ENCODE assay signal across 8 mouse cellular contexts in genomic region chr7:66108961-66109854, GRCm38 (mm10). TPM values are rescaled to one million over a fixed set of nuclear protein-coding genes. Genes with fewer than 3 reads are reported as not detected.
DNase-seq lines count a peak whose midpoint lies in the region; ATAC-seq lines count a peak whose summit lies in the region.

Gene Chsy1, plus strand, starts transcription at chr7:66109515.

- peak; percentile 85 for ATAC-seq in heart, embryonic 15.5 days (replicated peaks; ENCODE audit: insufficient number of reproducible peaks, insufficient read depth, low FRiP score, low read depth)
- peak; percentile 62 for ATAC-seq in liver, embryonic 13.5 days (ENCODE audit: low read depth)
- peak; percentile 87 for ATAC-seq in stomach, embryonic 15.5 days (ENCODE audit: insufficient read depth, low FRiP score, low read depth)

- H3K4me1 ChIP-seq in forebrain, embryonic 10.5 days: peaks cover 41% of the 10 kb centered on the region
- peaks cover 38% of the 10 kb centered on the region for H3K4me1 ChIP-seq in heart, embryonic 15.5 days (replicated peaks)
- peaks cover 46% of the 10 kb centered on the region for H3K4me1 ChIP-seq in liver, embryonic 13.5 days (replicated peaks)
- peaks cover 15% of the 10 kb centered on the region for H3K4me1 ChIP-seq in stomach, embryonic 15.5 days

- peak within 1 kb of the TSS; percentile 97 for H3K4me2 ChIP-seq in heart, embryonic 15.5 days
- H3K4me2 ChIP-seq in liver, embryonic 13.5 days: peak within 1 kb of the TSS; percentile 97
- H3K4me2 ChIP-seq in stomach, embryonic 15.5 days: peak within 1 kb of the TSS; percentile 92

- H3K9me3 ChIP-seq in forebrain, embryonic 10.5 days: no peaks in the 10 kb centered on the region
- H3K9me3 ChIP-seq in heart, embryonic 15.5 days (replicated peaks): no peaks in the 10 kb centered on the region
- no peaks in the 10 kb centered on the region for H3K9me3 ChIP-seq in liver, embryonic 13.5 days (replicated peaks)
- H3K9me3 ChIP-seq in stomach, embryonic 15.5 days: no peaks in the 10 kb centered on the region

- WGBS in forebrain, embryonic 10.5 days: 2% methylated on average over 122 of the region's 123 CpGs
- under 1% methylated on average over 78 of the region's 123 CpGs for WGBS in heart, embryonic 15.5 days
- under 1% methylated on average over 86 of the region's 123 CpGs for WGBS in liver, embryonic 13.5 days (ENCODE audit: insufficient replicate concordance)
- WGBS in stomach, embryonic 15.5 days: under 1% methylated on average over 103 of the region's 123 CpGs

- peak within 1 kb of the TSS; percentile 97 for H3K27ac ChIP-seq in forebrain, embryonic 10.5 days
- peak within 1 kb of the TSS; percentile 91 for H3K27ac ChIP-seq in heart, embryonic 15.5 days
- peak within 1 kb of the TSS; percentile 84 for H3K27ac ChIP-seq in liver, embryonic 13.5 days
- H3K27ac ChIP-seq in stomach, embryonic 15.5 days: peak within 1 kb of the TSS; percentile 91

- DNase-seq in CD8-positive naive resting alpha-beta T cell, adult 2 months (ENCODE audit: low read depth in 2 of 2, low spot score in 2 of 2): peak; percentile 81 to 85
- peak; percentile 75 for DNase-seq in c-Kit-positive CD71-negative TER-119-negative erythroid progenitor cells, embryonic 14.5 days (ENCODE audit: low read depth)
- DNase-seq in forebrain, embryonic 10.5 days (ENCODE audit: extremely low spot score, low spot score): peak; percentile 90
- peak; percentile 93 for DNase-seq in kidney, postnatal 14 days
- DNase-seq in liver, embryonic 13.5 days: peak; percentile 80
- peak; percentile 93 for DNase-seq in neural tube, embryonic 10.5 days (ENCODE audit: extremely low spot score, low spot score)

- H3K36me3 ChIP-seq in forebrain, embryonic 10.5 days (replicated peaks): peaks cover 4% of the 10 kb centered on the region
- H3K36me3 ChIP-seq in heart, embryonic 15.5 days: no peaks in the 10 kb centered on the region
- no peaks in the 10 kb centered on the region for H3K36me3 ChIP-seq in liver, embryonic 13.5 days
- H3K36me3 ChIP-seq in stomach, embryonic 15.5 days: no peaks in the 10 kb centered on the region

- peak within 1 kb of the TSS; percentile 86 for H3K9ac ChIP-seq in heart, embryonic 15.5 days
- H3K9ac ChIP-seq in liver, embryonic 13.5 days: peak within 1 kb of the TSS; percentile 93
- peak within 1 kb of the TSS; percentile 92 for H3K9ac ChIP-seq in stomach, embryonic 15.5 days

- H3K4me3 ChIP-seq in forebrain, embryonic 10.5 days: peak within 1 kb of the TSS; percentile 96
- peak within 1 kb of the TSS; percentile 95 for H3K4me3 ChIP-seq in heart, embryonic 15.5 days
- H3K4me3 ChIP-seq in liver, embryonic 13.5 days (replicated peaks): peak within 1 kb of the TSS; percentile 90
- peak within 1 kb of the TSS; percentile 84 for H3K4me3 ChIP-seq in stomach, embryonic 15.5 days (replicated peaks)

- H3K27me3 ChIP-seq in forebrain, embryonic 10.5 days (ENCODE audit: poor library complexity, severe bottlenecking): peaks cover 21% of the 10 kb centered on the region
- no peaks in the 10 kb centered on the region for H3K27me3 ChIP-seq in heart, embryonic 15.5 days
- peaks cover 6% of the 10 kb centered on the region; the same call in 1 of the 2 replicates for H3K27me3 ChIP-seq in liver, embryonic 13.5 days
- H3K27me3 ChIP-seq in stomach, embryonic 15.5 days (replicated peaks): no peaks in the 10 kb centered on the region

RNA-seq across cellular contexts. Expression of gene Chsy1, which starts in this region (rescaled TPM):
- polyA plus RNA-seq in forebrain, embryonic 10.5 days (2016; fragmentation: Nextera tagmentation; extraction: Ambion mirVana): 13.1 and 13.5 TPM in 2 replicates
- polyA plus RNA-seq in heart, embryonic 15.5 days (2015; fragmentation: Nextera tagmentation; extraction: Ambion mirVana): 12.7 and 13.4 TPM in 2 replicates
- 9.8 and 10.1 TPM in 2 replicates for polyA plus RNA-seq in liver, embryonic 13.5 days (2015; fragmentation: Nextera tagmentation; extraction: Ambion mirVana)
- 12.5 and 14.0 TPM in 2 replicates for polyA plus RNA-seq in stomach, embryonic 15.5 days (2015; fragmentation: Nextera tagmentation; extraction: Ambion mirVana)

Comparison
In these comparisons a context has a peak if more than half of its experiments do, and no peak if none do; other contexts are left out.
1. Peak in every context shown above with its lines: DNase-seq, ATAC-seq, H3K4me3 ChIP-seq and H3K27ac ChIP-seq.